Mouse (Mus musculus): ENCODE data around the gene Adamtsl1. TPM values are rescaled to one million over a fixed set of nuclear protein-coding genes. Genes with fewer than 3 reads are reported as not detected.

The Adamtsl1 gene
- total and polyA plus RNA-seq, 2 experiments from 2014 or later, result 4.2 to 12.6 TPM

GRCm38 (mm10) chr4:86312366-86312765 lies 798.4 kb downstream of the Adamtsl1 start:
- H3K4me1 ChIP-seq (ENCODE audit: insufficient read depth), result no peaks in the 10 kb centered on the region
- H3K9me3 ChIP-seq (ENCODE audit: low read length), result no peaks in the 10 kb centered on the region
- no peak for DNase-seq
- no peak for TF ChIP-seq CTCF (IDR thresholded peaks at IDR 0.05; ENCODE audit: low read depth)
- no peak overlapping the region for H3K4me2 ChIP-seq (ENCODE audit: low read depth)
- H3K4me3 ChIP-seq (ENCODE audit: low read depth, low read length), result no peak overlapping the region
- H3K27ac ChIP-seq (ENCODE audit: low read depth, low read length), result no peak overlapping the region
- no peaks in the 10 kb centered on the region for H3K36me3 ChIP-seq (ENCODE audit: insufficient read depth)
- H3K9ac ChIP-seq, result no peak overlapping the region
- ATAC-seq, result no peak
- 80% methylated on average over 2 of the region's 2 CpGs for WGBS
- H3K27me3 ChIP-seq (ENCODE audit: insufficient read depth, low read length), result no peaks in the 10 kb centered on the region

- Histone ChIP-seq H3K27ac (ENCODE audit: low read depth, low read length) (no peak overlapping the region), H3K36me3 (ENCODE audit: insufficient read depth) (no peaks in the 10 kb centered on the region), H3K9me3 (ENCODE audit: low read length) (no peaks in the 10 kb centered on the region), H3K4me3 (ENCODE audit: low read depth, low read length) (no peak overlapping the region), H3K27me3 (ENCODE audit: insufficient read depth, low read length) (no peaks in the 10 kb centered on the region), H3K4me1 (ENCODE audit: insufficient read depth) (no peaks in the 10 kb centered on the region), H3K9ac (no peak overlapping the region), H3K4me2 (ENCODE audit: low read depth) (no peak overlapping the region)
- no peak for TF ChIP-seq CTCF (IDR thresholded peaks at IDR 0.05; ENCODE audit: low read depth)
- ATAC-seq (no peak), DNase-seq (no peak)
- WGBS, result 52% methylated on average over 3 of the region's 3 CpGs
Observed at GRCm38 (mm10) chr4:86314442-86314841, 800.5 kb downstream of the Adamtsl1 start.

DNA sequence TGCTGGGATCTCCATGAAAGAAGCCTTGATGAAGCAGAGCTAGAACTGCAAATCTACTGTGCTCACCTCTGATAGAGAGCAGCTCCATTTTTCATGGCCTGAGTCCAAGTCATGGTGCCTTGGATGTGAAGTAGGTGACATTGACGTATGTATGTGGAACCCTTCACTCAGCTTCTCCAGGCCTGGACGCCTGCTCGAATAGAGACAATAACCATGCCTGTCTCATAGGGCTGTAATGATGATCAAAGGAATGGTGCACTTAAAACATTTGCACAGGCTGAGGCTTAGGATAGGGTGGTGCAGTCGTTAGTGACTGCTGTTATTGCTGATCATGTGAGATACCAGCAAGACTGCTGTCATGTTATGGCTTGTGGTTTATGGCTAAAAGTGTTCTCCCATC lies 801.1 kb downstream of the Adamtsl1 start:
- no peaks in the 10 kb centered on the region for H3K4me1 ChIP-seq (ENCODE audit: insufficient read depth)
- 85% methylated on average over 4 of the region's 4 CpGs for WGBS
- H3K36me3 ChIP-seq (ENCODE audit: insufficient read depth), result no peaks in the 10 kb centered on the region
- H3K9me3 ChIP-seq (ENCODE audit: low read length), result no peaks in the 10 kb centered on the region
- H3K9ac ChIP-seq, result no peak overlapping the region
- no peak overlapping the region for H3K27ac ChIP-seq (ENCODE audit: low read depth, low read length)
- no peak overlapping the region for H3K4me2 ChIP-seq (ENCODE audit: low read depth)
- no peak for DNase-seq
- no peak for ATAC-seq
- H3K4me3 ChIP-seq (ENCODE audit: low read depth, low read length), result no peak overlapping the region
- no peaks in the 10 kb centered on the region for H3K27me3 ChIP-seq (ENCODE audit: insufficient read depth, low read length)
- no peak for TF ChIP-seq CTCF (IDR thresholded peaks at IDR 0.05; ENCODE audit: low read depth)

DNA sequence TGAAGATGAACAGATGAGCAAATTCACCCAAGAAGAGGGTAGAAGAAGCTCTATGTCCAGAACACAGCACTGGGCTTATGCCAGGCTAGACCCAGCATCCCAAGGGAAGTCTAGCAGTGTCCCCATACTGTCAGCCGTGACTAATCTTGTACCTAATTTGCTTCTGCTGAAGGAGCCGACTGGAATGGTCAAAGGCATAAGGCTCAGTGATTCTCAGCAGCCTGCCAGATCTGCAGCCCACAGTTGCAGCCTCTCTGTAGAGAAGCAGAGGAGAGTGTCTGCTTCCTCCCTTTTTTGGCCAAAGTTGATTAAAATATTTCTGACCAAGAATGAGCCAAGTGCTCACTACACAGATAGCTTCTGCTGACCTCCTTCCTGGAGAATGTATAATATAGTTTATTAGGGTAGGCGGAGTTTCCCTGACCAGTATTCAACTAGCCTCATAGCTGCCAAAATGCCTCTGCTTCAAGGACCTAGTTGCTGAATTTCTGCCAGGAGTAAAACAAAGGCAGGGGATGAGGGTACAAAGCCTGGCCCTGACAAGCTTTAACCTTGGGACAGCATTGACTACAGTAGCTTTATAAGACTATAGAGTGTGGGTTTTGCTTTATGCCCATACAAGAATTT lies 804.1 kb downstream of the Adamtsl1 start:
- no peak for TF ChIP-seq CTCF (IDR thresholded peaks at IDR 0.05; ENCODE audit: low read depth)
- Histone ChIP-seq H3K9me3 (ENCODE audit: low read length) (no peaks in the 10 kb centered on the region), H3K27me3 (ENCODE audit: insufficient read depth, low read length) (no peaks in the 10 kb centered on the region), H3K4me3 (ENCODE audit: low read depth, low read length) (no peak overlapping the region), H3K36me3 (ENCODE audit: insufficient read depth) (no peaks in the 10 kb centered on the region), H3K4me1 (ENCODE audit: insufficient read depth) (no peaks in the 10 kb centered on the region), H3K27ac (ENCODE audit: low read depth, low read length) (no peak overlapping the region), H3K4me2 (ENCODE audit: low read depth) (no peak overlapping the region), H3K9ac (no peak overlapping the region)
- no peak for DNase-seq
- no peak for ATAC-seq
- 47% methylated on average over 3 of the region's 3 CpGs for WGBS

GRCm38 (mm10) chr4:86325411-86325810 lies 811.4 kb downstream of the Adamtsl1 start:
- Histone ChIP-seq H3K4me1 (ENCODE audit: insufficient read depth) (no peaks in the 10 kb centered on the region), H3K9ac (no peak overlapping the region), H3K4me3 (ENCODE audit: low read depth, low read length) (no peak overlapping the region), H3K4me2 (ENCODE audit: low read depth) (no peak overlapping the region), H3K36me3 (ENCODE audit: insufficient read depth) (no peaks in the 10 kb centered on the region), H3K27ac (ENCODE audit: low read depth, low read length) (no peak overlapping the region), H3K27me3 (ENCODE audit: insufficient read depth, low read length) (no peaks in the 10 kb centered on the region), H3K9me3 (ENCODE audit: low read length) (no peaks in the 10 kb centered on the region)
- ATAC-seq (no peak), DNase-seq (no peak)
- 44% methylated on average over 2 of the region's 2 CpGs for WGBS
- TF ChIP-seq CTCF (IDR thresholded peaks at IDR 0.05; ENCODE audit: low read depth), result no peak

GRCm38 (mm10) chr4:86326003-86326402 lies 812.0 kb downstream of the Adamtsl1 start:
- DNase-seq (no peak), ATAC-seq (no peak)
- Histone ChIP-seq H3K4me3 (ENCODE audit: low read depth, low read length) (no peak overlapping the region), H3K9ac (no peak overlapping the region), H3K36me3 (ENCODE audit: insufficient read depth) (no peaks in the 10 kb centered on the region), H3K9me3 (ENCODE audit: low read length) (no peaks in the 10 kb centered on the region), H3K4me1 (ENCODE audit: insufficient read depth) (no peaks in the 10 kb centered on the region), H3K4me2 (ENCODE audit: low read depth) (no peak overlapping the region), H3K27me3 (ENCODE audit: insufficient read depth, low read length) (no peaks in the 10 kb centered on the region), H3K27ac (ENCODE audit: low read depth, low read length) (no peak overlapping the region)
- no peak for TF ChIP-seq CTCF (IDR thresholded peaks at IDR 0.05; ENCODE audit: low read depth)
- WGBS, result 66% methylated on average over 5 of the region's 5 CpGs

DNA sequence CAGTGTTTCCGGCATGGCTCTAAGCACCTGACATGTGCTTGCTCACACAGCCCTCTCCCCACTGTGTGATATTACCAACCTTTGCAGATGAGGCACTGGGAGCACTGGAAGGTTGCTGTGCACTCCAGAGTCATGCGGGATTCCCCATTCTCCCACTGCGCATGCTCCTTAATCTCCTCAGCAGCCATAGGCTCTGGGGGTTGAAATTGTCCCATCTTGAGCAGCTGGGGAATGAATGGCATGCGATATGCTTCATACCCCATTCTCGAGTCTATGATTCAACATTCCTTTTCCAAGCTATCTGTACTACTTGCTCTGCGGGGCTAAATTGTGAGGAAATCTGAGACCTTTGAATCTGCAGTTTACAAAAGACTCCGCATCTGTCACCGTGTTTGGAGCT lies 812.7 kb downstream of the Adamtsl1 start:
- no peak for DNase-seq
- WGBS, result 82% methylated on average over 8 of the region's 8 CpGs

More for the DNA sequence above, 812.7 kb downstream of the Adamtsl1 start:
- no peaks in the 10 kb centered on the region for H3K27me3 ChIP-seq (ENCODE audit: insufficient read depth, low read length)
- no peak overlapping the region for H3K4me3 ChIP-seq (ENCODE audit: low read depth, low read length)
- H3K9ac ChIP-seq, result no peak overlapping the region
- no peaks in the 10 kb centered on the region for H3K36me3 ChIP-seq (ENCODE audit: insufficient read depth)
- no peak overlapping the region for H3K4me2 ChIP-seq (ENCODE audit: low read depth)
- no peak for TF ChIP-seq CTCF (IDR thresholded peaks at IDR 0.05; ENCODE audit: low read depth)
- H3K9me3 ChIP-seq (ENCODE audit: low read length), result no peaks in the 10 kb centered on the region
- no peaks in the 10 kb centered on the region for H3K4me1 ChIP-seq (ENCODE audit: insufficient read depth)
- H3K27ac ChIP-seq (ENCODE audit: low read depth, low read length), result no peak overlapping the region
- ATAC-seq, result no peak

All from forebrain, postnatal 0 days (tissue).